Mouse (Mus musculus) limb, embryonic 14.5 days (tissue): ENCODE measurements at regions not wholly inside any gene's neighbourhood (a gene's known extent, or its start where the extent isn't known, plus 50 kb on each side); places are given as distances from the start of the nearest gene placed in this dataset.
A peak's percentile ranks its signal among the peaks of the same experiment; 100 is the strongest.

Experiments used
- ATAC-seq: fragments of 200-750 bp; cut with Nextera tagmentation; 2 replicates; pipeline ENCODE4 v1.8.0; 2017; ENCODE audit warnings: low read depth, moderate number of reproducible peaks, moderate TSS enrichment; ENCODE audit not compliant: low FRiP score
- DNase-seq: peaks from one replicate; pipeline ENCODE4 v3.0.0-alpha.2; 2015; ENCODE audit warnings: low spot score
- H3K27ac ChIP-seq: fragments of 300-500 bp; sonication (generic); replicated peaks from 2 replicates; pipeline ENCODE4 v1.5.1; 2014; ENCODE audit warnings: low read depth, mild to moderate bottlenecking, low read length, moderate library complexity, mixed read lengths
- H3K27me3 ChIP-seq: fragments of 300-500 bp; sonication (generic); 2 replicates; pipeline ENCODE4 v1.6.1; 2014; ENCODE audit warnings: low read length, mixed read lengths; ENCODE audit not compliant: control insufficient read depth, insufficient read depth
- H3K36me3 ChIP-seq: fragments of 300-500 bp; sonication (generic); 2 replicates; pipeline ENCODE4 v1.6.1; 2014; ENCODE audit warnings: mild to moderate bottlenecking, low read length, moderate library complexity, mixed read lengths; ENCODE audit not compliant: control insufficient read depth, insufficient read depth
- H3K4me1 ChIP-seq: fragments of 300-500 bp; sonication (generic); 2 replicates; pipeline ENCODE4 v1.6.1; 2014; ENCODE audit warnings: antibody characterized with exemption, low read length, mixed read lengths; ENCODE audit not compliant: control insufficient read depth, insufficient read depth
- H3K4me2 ChIP-seq: fragments of 300-500 bp; sonication (generic); replicated peaks from 2 replicates; pipeline ENCODE4 v1.6.1; 2014; ENCODE audit warnings: low read depth, mild to moderate bottlenecking, low read length, moderate library complexity; ENCODE audit not compliant: severe bottlenecking
- H3K4me3 ChIP-seq: fragments of 300-500 bp; sonication (generic); replicated peaks from 2 replicates; pipeline ENCODE4 v1.5.1; 2014; ENCODE audit warnings: low read length
- H3K9ac ChIP-seq: fragments of 300-500 bp; sonication (generic); 2 replicates; pipeline ENCODE4 v1.6.1; 2014; ENCODE audit warnings: mild to moderate bottlenecking, low read depth, low read length, moderate library complexity; ENCODE audit not compliant: severe bottlenecking
- H3K9me3 ChIP-seq: fragments of 300-500 bp; sonication (generic); 2 replicates; pipeline ENCODE4 v1.6.1; 2016; ENCODE audit warnings: low read length; ENCODE audit not compliant: control insufficient read depth
- POLR2A ChIP-seq: fragments of 200-500 bp; IDR thresholded peaks from 2 replicates; pipeline ENCODE4 v1.8.0; 2012; ENCODE audit warnings: inconsistent platforms, mild to moderate bottlenecking, moderate library complexity, borderline replicate concordance; ENCODE audit not compliant: insufficient read depth, insufficient read length; ENCODE audit errors: extremely low read depth
- WGBS: fragments of 180-500 bp; shearing (Covaris S2); extraction: QIAGEN DNeasy Blood & Tissue Kit; methylation state at CpG from one replicate; pipeline ENCODE4 v1.1.7; 2014; 5-methylcytosine and 5-hydroxymethylcytosine counted together

DNA sequence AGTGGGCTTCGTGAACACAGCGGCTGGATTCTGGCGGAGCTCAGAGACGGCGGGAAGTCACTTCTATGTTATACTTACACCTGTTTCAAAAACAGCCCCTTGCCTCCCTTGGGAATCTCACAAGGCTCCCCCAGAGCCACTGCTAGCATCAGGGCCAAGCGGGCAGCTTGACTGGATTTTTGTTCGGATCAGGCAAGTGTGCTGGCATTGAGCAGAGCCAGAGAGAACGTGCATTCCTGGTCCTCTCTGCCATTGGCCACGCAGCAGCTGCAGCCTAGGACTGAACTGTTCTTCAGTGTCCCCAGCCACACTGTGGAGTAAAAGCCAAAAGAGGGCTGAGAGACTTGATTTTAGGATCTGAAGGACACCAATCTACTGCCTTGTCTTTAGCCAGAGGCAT, 195.6 kb upstream of the Lyplal1 start:
- Histone ChIP-seq H3K4me3 (no peak overlapping the region), H3K4me2 (0 out of 2 replicates have a peak overlapping the region, but pooled peaks have one; percentile 2), H3K27ac (0 out of 2 replicates have a peak overlapping the region, but pooled peaks have one; percentile 34), H3K4me1 (peaks cover 11% of the 10 kb centered on the region), H3K9me3 (no peaks in the 10 kb centered on the region), H3K9ac (no peak overlapping the region), H3K27me3 (no peaks in the 10 kb centered on the region), H3K36me3 (no peaks in the 10 kb centered on the region)
- ATAC-seq (peak; percentile 55; the same call in 1 of the 2 replicates), DNase-seq (peak; percentile 52)
- 67% methylated on average over 9 of the region's 9 CpGs for WGBS
- no peak for TF ChIP-seq POLR2A

DNA sequence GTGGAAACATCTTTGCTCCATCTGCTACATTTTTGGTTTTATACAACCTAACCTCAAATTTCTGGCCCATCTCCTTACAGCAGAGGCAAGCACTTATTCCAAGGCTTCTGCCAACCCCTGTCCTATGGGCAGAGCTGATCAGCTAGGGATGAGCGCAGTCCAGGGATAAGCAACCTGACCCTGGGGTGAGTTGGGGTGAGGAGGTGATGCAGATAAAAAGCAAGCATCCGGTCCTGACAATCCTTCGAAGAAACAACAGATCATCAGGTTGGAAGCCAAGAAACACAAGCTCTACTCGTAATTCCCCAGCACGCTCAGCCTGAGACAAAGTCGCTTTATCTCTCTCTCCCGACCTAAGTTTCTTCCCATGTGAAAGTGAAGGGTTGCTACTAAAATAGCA, 194.9 kb upstream of the Lyplal1 start:
- no peak overlapping the region for H3K27ac ChIP-seq
- WGBS, result 55% methylated on average over 7 of the region's 7 CpGs

DNA sequence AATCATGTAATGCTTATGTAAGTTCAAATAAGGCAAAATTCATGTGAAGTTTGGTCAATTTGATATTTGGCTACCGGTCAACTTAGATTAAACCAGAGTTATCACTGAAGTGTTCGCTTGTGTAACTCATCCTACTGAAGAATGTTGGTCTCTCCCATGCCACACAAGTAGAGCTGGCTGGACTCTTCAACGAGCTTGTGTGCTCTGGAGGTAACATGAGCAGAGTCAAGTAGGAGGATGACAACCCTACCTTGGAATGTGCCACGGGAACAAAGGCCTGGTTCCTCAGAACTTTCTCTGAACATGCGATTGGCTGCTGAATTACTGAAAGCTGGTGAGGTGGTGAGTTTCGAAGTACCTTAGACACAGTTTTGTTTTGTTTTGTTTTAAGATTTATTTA, 190.5 kb upstream of the Lyplal1 start:
- H3K36me3 ChIP-seq, result no peaks in the 10 kb centered on the region

More for the DNA sequence above, 194.9 kb upstream of the Lyplal1 start:
- H3K27me3 ChIP-seq, result no peaks in the 10 kb centered on the region
- no peaks in the 10 kb centered on the region for H3K9me3 ChIP-seq
- ATAC-seq (no peak), DNase-seq (no peak)
- no peak overlapping the region for H3K4me2 ChIP-seq
- H3K4me3 ChIP-seq, result no peak overlapping the region
- H3K4me1 ChIP-seq, result peaks cover 11% of the 10 kb centered on the region
- H3K9ac ChIP-seq, result no peak overlapping the region
- TF ChIP-seq POLR2A, result no peak
- no peaks in the 10 kb centered on the region for H3K36me3 ChIP-seq

DNA sequence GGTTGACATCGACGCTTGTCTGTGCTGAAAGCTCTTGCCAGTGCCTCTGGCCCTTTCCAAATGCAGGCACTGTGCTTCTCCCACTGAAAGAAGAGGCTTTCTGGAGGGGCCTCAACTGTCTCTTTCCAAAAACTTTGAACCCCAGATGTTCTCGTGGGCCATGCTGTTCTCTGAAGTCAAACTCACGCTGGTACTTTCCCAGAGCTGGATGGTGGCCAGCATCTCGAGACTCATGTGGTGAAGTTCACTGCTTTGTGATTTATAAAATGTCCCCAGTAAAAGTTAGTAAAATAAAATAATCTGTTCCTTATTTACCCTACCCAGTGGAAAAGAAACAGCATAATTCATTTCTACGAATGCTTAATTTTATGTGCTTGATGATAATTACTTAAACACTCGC, 180.4 kb upstream of the Lyplal1 start:
- TF ChIP-seq POLR2A, result no peak
- no peak overlapping the region for H3K9ac ChIP-seq
- WGBS, result 56% methylated on average over 7 of the region's 7 CpGs
- H3K9me3 ChIP-seq, result no peaks in the 10 kb centered on the region
- no peaks in the 10 kb centered on the region for H3K36me3 ChIP-seq
- H3K27me3 ChIP-seq, result no peaks in the 10 kb centered on the region
- DNase-seq, result no peak
- no peak overlapping the region for H3K4me2 ChIP-seq
- H3K27ac ChIP-seq, result no peak overlapping the region
- H3K4me3 ChIP-seq, result no peak overlapping the region
- H3K4me1 ChIP-seq, result no peaks in the 10 kb centered on the region
- ATAC-seq, result no peak

More for the DNA sequence above, 190.5 kb upstream of the Lyplal1 start:
- Histone ChIP-seq H3K4me2 (no peak overlapping the region), H3K4me1 (peaks cover 11% of the 10 kb centered on the region), H3K9me3 (no peaks in the 10 kb centered on the region), H3K27me3 (no peaks in the 10 kb centered on the region), H3K9ac (no peak overlapping the region), H3K27ac (no peak overlapping the region), H3K4me3 (no peak overlapping the region)
- ATAC-seq (no peak), DNase-seq (no peak)
- WGBS, result 78% methylated on average over 6 of the region's 6 CpGs
- TF ChIP-seq POLR2A, result no peak

DNA sequence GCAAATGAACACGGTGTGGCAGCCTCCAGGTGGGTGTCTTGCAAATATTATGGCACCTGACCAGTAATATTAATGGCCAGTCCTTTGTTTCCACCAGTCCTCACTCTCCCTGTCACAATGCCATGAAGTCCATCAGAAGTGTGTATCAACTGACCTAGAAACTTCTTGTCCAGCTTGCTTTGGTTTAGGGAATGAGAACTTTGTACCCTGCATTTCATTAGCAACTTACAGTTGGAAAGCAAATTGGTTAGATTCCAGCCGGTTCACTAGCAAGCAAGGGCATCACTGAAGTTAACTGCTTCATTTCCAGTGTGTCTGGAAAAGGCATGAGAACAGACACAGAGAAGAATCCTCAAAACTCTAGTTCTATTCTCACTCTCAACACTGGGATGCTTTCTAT, 178.1 kb upstream of the Lyplal1 start:
- Histone ChIP-seq H3K27me3 (no peaks in the 10 kb centered on the region), H3K4me3 (no peak overlapping the region), H3K27ac (no peak overlapping the region), H3K4me2 (no peak overlapping the region), H3K36me3 (no peaks in the 10 kb centered on the region), H3K4me1 (no peaks in the 10 kb centered on the region), H3K9ac (no peak overlapping the region), H3K9me3 (no peaks in the 10 kb centered on the region)
- no peak for TF ChIP-seq POLR2A
- 59% methylated on average over 2 of the region's 2 CpGs for WGBS
- no peak for DNase-seq
- no peak for ATAC-seq

DNA sequence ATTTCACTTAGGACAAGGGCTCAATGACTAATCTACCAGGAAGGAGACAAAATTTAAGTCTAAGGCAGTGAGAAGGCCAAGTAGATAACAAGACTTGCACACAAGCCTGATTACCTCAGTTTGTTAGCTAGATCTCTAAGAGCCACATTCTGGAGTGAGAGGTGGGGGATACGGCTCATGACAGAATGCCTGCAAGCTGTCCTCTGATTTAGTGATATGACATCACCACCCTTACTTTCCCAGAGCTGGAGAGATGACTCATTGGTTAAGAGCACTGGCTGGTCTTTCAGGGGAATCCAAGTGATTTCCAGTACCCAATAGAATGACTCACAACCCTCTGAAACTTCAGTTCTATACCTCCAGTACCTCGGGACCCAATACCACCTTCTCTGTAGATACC, 177.5 kb upstream of the Lyplal1 start:
- Histone ChIP-seq H3K4me3 (no peak overlapping the region), H3K4me2 (no peak overlapping the region), H3K27me3 (no peaks in the 10 kb centered on the region), H3K4me1 (no peaks in the 10 kb centered on the region), H3K9me3 (no peaks in the 10 kb centered on the region), H3K36me3 (no peaks in the 10 kb centered on the region), H3K9ac (no peak overlapping the region), H3K27ac (no peak overlapping the region)
- WGBS, result 63% methylated on average over 2 of the region's 2 CpGs
- DNase-seq (no peak), ATAC-seq (no peak)
- TF ChIP-seq POLR2A, result no peak
